Mouse (Mus musculus) mouse embryonic stem cell (cell line): ENCODE measurements around the gene Gm12800.
"Not testable (repeated sequence)": the region's sequence is repeated elsewhere in the genome, so short reads cannot be mapped to it uniquely, and the experiment has no call there.

Experiments
- in situ Hi-C, 2 experiments: fragments of 300-500 bp; cut with MboI; formaldehyde crosslinking; loops; 1 replicate in 1 of 2; 3 replicates in 1 of 2; pipeline ENCODE4 v1.14.3; 2019 to 2020; ENCODE audit warnings: low sequenced_read_pairs in 2 of 2, low pct_unique_long_range_greater_than_20kb in 1 of 2, mixed read lengths in 1 of 2; ENCODE audit not compliant: unreplicated experiment in 1 of 2

The Gm12800 gene

GRCm38 (mm10) chr4:101908821-101909220 lies at the start of gene Gm12800:
TSS of gene Gm12800 (plus strand) at chr4:101909121.
- in situ Hi-C loops: not testable (repeated sequence)

DNA sequence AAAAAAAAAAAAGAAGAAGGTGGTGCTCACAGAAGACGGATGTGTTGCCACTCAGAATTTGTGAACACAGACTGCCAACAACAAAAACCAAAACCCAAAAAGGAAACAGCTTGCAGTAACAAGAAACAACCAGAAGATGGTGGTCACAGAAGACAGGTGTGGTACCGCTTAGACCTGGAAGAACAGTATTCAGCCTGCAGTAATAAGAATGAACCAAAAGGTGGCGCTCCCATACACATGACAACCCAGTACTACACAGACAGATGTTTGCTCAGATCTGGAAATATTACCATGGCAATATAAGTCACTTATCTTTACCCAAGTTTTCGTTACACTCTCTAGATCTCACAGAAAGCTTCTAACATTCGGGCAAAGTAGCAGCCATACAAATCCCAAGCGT lies 48.0 kb upstream of the Gm12800 start:
- in situ Hi-C loops: loop anchor here in 1 of 2 experiments (5.0 kb wide), 1 partner anchor 136 kb away; no protein-coding TSS in a partner anchor

DNA sequence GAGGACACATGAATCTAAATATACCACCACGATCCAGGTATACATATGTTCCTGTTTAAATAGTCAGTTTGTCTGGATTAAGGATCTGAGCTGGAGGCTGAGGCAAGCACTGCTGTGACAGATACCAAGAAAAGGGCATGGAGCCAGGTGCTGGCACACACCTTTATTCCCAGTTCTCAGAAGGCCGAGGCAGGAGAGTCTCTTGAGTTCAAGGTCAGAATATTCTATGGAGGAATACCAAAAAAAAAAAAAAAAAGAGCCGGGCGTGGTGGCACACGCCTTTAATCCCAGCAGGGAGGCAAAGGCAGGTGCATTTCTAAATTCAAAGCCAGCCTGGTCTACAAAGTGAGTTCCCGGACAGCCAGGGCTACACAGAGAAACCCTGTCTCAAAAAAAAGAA lies 46.6 kb upstream of the Gm12800 start:
- in situ Hi-C loops: loop anchor here in 1 of 2 experiments (5.0 kb wide), 1 partner anchor 135 kb away; no protein-coding TSS in a partner anchor

DNA sequence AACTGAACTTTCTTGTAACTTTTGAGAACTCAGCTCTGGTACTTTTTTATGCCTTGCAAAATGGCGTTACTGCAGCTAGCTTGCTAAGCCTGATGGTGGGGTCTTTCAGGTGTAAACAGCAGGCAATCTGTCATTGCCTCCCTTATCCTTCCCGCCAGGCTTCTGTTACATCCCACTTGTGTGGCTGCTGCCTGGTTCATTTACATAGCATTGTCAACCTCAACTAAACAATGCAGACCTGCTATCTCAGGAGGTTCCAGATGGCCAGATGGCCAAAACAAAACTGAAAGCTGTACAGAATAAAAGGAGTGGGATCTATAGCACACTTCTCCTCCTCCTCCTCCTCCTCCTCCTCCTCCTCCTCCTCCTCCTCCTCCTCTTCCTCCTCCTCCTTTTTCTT lies 36.9 kb upstream of the Gm12800 start:
- in situ Hi-C loops: not testable (repeated sequence)

- in situ Hi-C loops: loop anchor here in 1 of 2 experiments (25.0 kb wide), 1 partner anchor 513 kb away; no protein-coding TSS in a partner anchor
These were observed 33.2 kb upstream of the Gm12800 start for GRCm38 (mm10) chr4:101875687-101876086.

DNA sequence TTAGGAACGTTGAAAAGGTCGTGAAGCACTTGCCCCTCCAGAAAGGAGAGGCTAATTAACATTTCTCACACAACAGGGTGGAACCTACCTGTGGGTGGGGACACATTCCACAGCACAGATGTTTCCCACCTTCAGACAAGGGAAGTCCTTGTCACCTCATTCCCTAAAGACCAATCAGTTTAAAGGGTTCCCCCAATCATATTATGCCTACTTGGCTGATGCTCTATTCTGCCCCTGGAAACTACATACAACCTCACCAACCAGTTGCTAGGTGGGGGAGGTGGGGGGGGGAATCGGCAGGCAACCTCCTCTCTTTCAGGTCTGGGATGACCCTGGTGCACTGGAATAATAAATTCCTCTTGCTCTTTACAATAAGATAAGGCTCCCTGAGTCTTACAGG lies 25.3 kb upstream of the Gm12800 start:
- in situ Hi-C loops: loop anchor here in 1 of 2 experiments (25.0 kb wide), 1 partner anchor 521 kb away; no protein-coding TSS in a partner anchor

DNA sequence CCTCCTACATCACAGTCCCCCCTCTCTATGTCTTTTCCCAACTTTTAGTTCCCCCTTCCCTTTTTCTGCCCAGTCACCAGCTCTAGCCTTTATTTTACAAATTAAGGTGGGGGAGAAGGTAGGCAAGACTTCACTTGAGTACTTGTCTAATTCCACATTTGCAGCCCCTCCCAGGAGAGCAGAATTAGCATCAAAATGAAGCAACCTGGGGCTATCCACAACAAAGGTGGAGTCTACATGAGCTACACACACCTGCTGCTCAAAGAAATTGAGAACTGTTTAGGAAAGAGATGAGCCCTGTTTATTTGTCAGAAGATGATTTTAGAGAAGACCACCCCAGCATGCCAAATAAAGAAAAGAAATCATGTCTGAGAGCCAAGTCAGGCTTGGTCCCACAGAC lies 19.5 kb upstream of the Gm12800 start:
- in situ Hi-C loops: loop anchor here in 1 of 2 experiments (25.0 kb wide), 1 partner anchor 527 kb away; no protein-coding TSS in a partner anchor

GRCm38 (mm10) chr4:101893656-101894420 lies 15.1 kb upstream of the Gm12800 start, which contains the start of gene C130073F10Rik:
TSS of gene C130073F10Rik (minus strand) at chr4:101893789.
- in situ Hi-C loops: loop anchor here in 1 of 2 experiments (25.0 kb wide), 1 partner anchor 532 kb away; no protein-coding TSS in a partner anchor

DNA sequence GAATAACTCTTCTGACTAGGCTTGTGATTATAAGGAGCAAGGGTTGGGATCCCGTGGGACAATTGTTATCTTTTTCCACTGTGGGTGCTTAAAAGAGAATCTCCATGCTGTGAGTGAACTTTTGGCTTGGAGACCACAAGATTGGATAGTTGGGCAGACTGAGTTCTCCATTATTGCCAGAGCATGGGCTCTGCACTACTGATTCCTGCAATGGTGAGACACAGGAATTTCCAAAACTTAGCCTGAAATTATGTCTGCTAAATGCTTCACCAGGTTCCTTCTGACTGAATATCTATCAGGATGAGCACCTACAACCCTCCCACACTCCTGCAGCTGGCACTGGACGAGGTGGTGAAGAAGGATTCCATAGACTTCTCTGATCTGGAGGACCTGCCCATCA lies 31.2 kb downstream of the Gm12800 start, which contains the start of gene Gm12794:
Gene Gm12794, plus strand, starts transcription at position 301 of the 400 bp plus-strand sequence.
- in situ Hi-C loops: not testable (repeated sequence)
